Mouse (Mus musculus): Measurements from ENCODE around the gene Necab2.

- TF ChIP-seq CTCF (IDR thresholded peaks at IDR 0.05; ENCODE audit: low read depth, low read length), result no peak
- no peak for TF ChIP-seq POLR2A (IDR thresholded peaks at IDR 0.05; ENCODE audit: borderline replicate concordance, low read depth, low read length)
These were observed 41.9 kb upstream of the Necab2 start for GRCm38 (mm10) chr8:119404648-119405047.
